ENCODE assay signal across 25 mouse cellular contexts in genomic region chr14:31367951-31368350, GRCm38 (mm10).
"Had no signal": no experiment of that assay in that cellular context is flagged by ENCODE, and none has a peak within 500 bp of the region (broad histone marks: within the 10 kb centered on the region; RNA-seq: fewer than 3 reads in every experiment).

No protein-coding gene starts in this region.

- H3K9ac ChIP-seq: heart, embryonic 12.5 days; hindbrain, embryonic 12.5 days; hindbrain, embryonic 14.5 days; kidney, embryonic 15.5 days; limb, embryonic 13.5 days; limb, embryonic 15.5 days; liver, embryonic 12.5 days; liver, embryonic 14.5 days had no signal

- H3K27me3 ChIP-seq: heart, embryonic 12.5 days; hindbrain, embryonic 12.5 days; kidney, embryonic 15.5 days; limb, embryonic 13.5 days; limb, embryonic 15.5 days; liver, embryonic 12.5 days had no signal

- H3K4me2 ChIP-seq: heart, embryonic 12.5 days; hindbrain, embryonic 12.5 days; hindbrain, embryonic 14.5 days; kidney, embryonic 15.5 days; limb, embryonic 13.5 days; limb, embryonic 15.5 days; liver, embryonic 12.5 days had no signal

- H3K4me3 ChIP-seq: gastrocnemius, adult 2 months; heart, embryonic 10.5 days; heart, embryonic 12.5 days; hindbrain, embryonic 10.5 days; hindbrain, embryonic 12.5 days; kidney, embryonic 15.5 days; limb, embryonic 13.5 days; limb, embryonic 15.5 days; liver, embryonic 12.5 days had no signal

- H3K4me1 ChIP-seq: heart, embryonic 10.5 days; heart, embryonic 12.5 days; hindbrain, embryonic 10.5 days; hindbrain, embryonic 12.5 days; kidney, embryonic 15.5 days; limb, embryonic 13.5 days; limb, embryonic 15.5 days had no signal

- ATAC-seq: hindbrain, embryonic 16.5 days; intestine, embryonic 16.5 days; liver, embryonic 12.5 days had no signal

- H3K27ac ChIP-seq: gastrocnemius, adult 2 months; heart, embryonic 10.5 days; hindbrain, embryonic 10.5 days; hindbrain, embryonic 12.5 days; hindbrain, embryonic 14.5 days; kidney, embryonic 15.5 days; kidney, postnatal 0 days; limb, embryonic 13.5 days; limb, embryonic 15.5 days; liver, embryonic 12.5 days; liver, embryonic 14.5 days had no signal

- DNase-seq: gastrocnemius, adult 2 months; gastrocnemius, postnatal 10 days; gastrocnemius, postnatal 25 days; heart, adult 18-20 months; heart, postnatal 10 days; heart, postnatal 4 days; kidney, adult 11 months; kidney, adult 2 months; kidney, adult 9 months; kidney, postnatal 14 days; kidney, postnatal 36 days; left cerebral cortex, postnatal 4 days had no signal

- H3K9me3 ChIP-seq: heart, embryonic 10.5 days; heart, embryonic 12.5 days; hindbrain, embryonic 10.5 days; hindbrain, embryonic 12.5 days; kidney, embryonic 15.5 days; limb, embryonic 13.5 days; limb, embryonic 15.5 days; liver, embryonic 12.5 days had no signal
